Mouse (Mus musculus): ENCODE results near the gene Fam196b. TPM values are rescaled to one million over a fixed set of nuclear protein-coding genes. Genes with fewer than 3 reads are reported as not detected.

Fam196b gene
- total RNA-seq, 2 experiments from 2014 or later: not detected

GRCm38 (mm10) chr11:34397661-34398060 lies 83.0 kb downstream of the Fam196b start:
- intact Hi-C loops (cut with DNase I): no loop called here
- DNase-seq: no peak

GRCm38 (mm10) chr11:34398555-34398954 lies 83.9 kb downstream of the Fam196b start:
- intact Hi-C loops (cut with DNase I): no loop called here
- DNase-seq: no peak

- DNase-seq: no peak
- intact Hi-C loops (cut with DNase I): no loop called here
These were observed 86.7 kb downstream of the Fam196b start for GRCm38 (mm10) chr11:34401343-34401742.

- DNase-seq: no peak
- intact Hi-C loops (cut with DNase I): no loop called here
These were observed 90.7 kb downstream of the Fam196b start for GRCm38 (mm10) chr11:34405311-34405710.

GRCm38 (mm10) chr11:34406309-34406708 lies 91.7 kb downstream of the Fam196b start:
- intact Hi-C loops (cut with DNase I): no loop called here

GRCm38 (mm10) chr11:34406850-34407249 lies 92.2 kb downstream of the Fam196b start:
- no peak for DNase-seq
- intact Hi-C loops (cut with DNase I): no loop called here

More at GRCm38 (mm10) chr11:34406309-34406708, 91.7 kb downstream of the Fam196b start:
- DNase-seq: no peak

- no peak for DNase-seq
- intact Hi-C loops (cut with DNase I): no loop called here
These were observed 101.4 kb downstream of the Fam196b start for GRCm38 (mm10) chr11:34415884-34416618.

- peak in 1 of 2 experiments; percentile 2 for DNase-seq
- intact Hi-C loops (cut with DNase I): no loop called here
These were observed 102.0 kb downstream of the Fam196b start for GRCm38 (mm10) chr11:34416619-34416979.

GRCm38 (mm10) chr11:34421061-34421460 lies 106.4 kb downstream of the Fam196b start:
- intact Hi-C loops (cut with DNase I): no loop called here
- no peak for DNase-seq

GRCm38 (mm10) chr11:34424546-34424945 lies 109.9 kb downstream of the Fam196b start:
- no peak for DNase-seq
- intact Hi-C loops (cut with DNase I): no loop called here

- intact Hi-C loops (cut with DNase I): no loop called here
These were observed 112.6 kb downstream of the Fam196b start for GRCm38 (mm10) chr11:34427212-34427611.

GRCm38 (mm10) chr11:34430940-34431339 lies 116.3 kb downstream of the Fam196b start:
- intact Hi-C loops (cut with DNase I): no loop called here
- no peak for DNase-seq

More at GRCm38 (mm10) chr11:34427212-34427611, 112.6 kb downstream of the Fam196b start:
- no peak for DNase-seq

- DNase-seq: no peak
- intact Hi-C loops (cut with DNase I): no loop called here
These were observed 116.7 kb downstream of the Fam196b start for GRCm38 (mm10) chr11:34431371-34431770.

- DNase-seq: no peak
- intact Hi-C loops (cut with DNase I): no loop called here
These were observed 117.4 kb downstream of the Fam196b start for GRCm38 (mm10) chr11:34431978-34432377.

GRCm38 (mm10) chr11:34437446-34437845 lies 122.8 kb downstream of the Fam196b start:
- no peak for DNase-seq
- intact Hi-C loops (cut with DNase I): no loop called here

- no peak for DNase-seq
- intact Hi-C loops (cut with DNase I): no loop called here
These were observed 123.8 kb downstream of the Fam196b start for GRCm38 (mm10) chr11:34438429-34438828.

- intact Hi-C loops (cut with DNase I): no loop called here
- DNase-seq: peak; percentile 5 to 7
These were observed 133.3 kb downstream of the Fam196b start for GRCm38 (mm10) chr11:34447891-34448290.

GRCm38 (mm10) chr11:34449944-34450343 lies 135.3 kb downstream of the Fam196b start:
- intact Hi-C loops (cut with DNase I): no loop called here
- DNase-seq: no peak

- DNase-seq: no peak
- intact Hi-C loops (cut with DNase I): no loop called here
These were observed 152.4 kb downstream of the Fam196b start for GRCm38 (mm10) chr11:34467056-34467455.

- DNase-seq: no peak
- intact Hi-C loops (cut with DNase I): no loop called here
These were observed 153.9 kb downstream of the Fam196b start for GRCm38 (mm10) chr11:34468571-34468970.

- intact Hi-C loops (cut with DNase I): no loop called here
These were observed 155.2 kb downstream of the Fam196b start for GRCm38 (mm10) chr11:34469792-34470191.

More at GRCm38 (mm10) chr11:34469792-34470191, 155.2 kb downstream of the Fam196b start:
- no peak for DNase-seq
